Mouse (Mus musculus) liver, adult 2 months (tissue): Measurements from ENCODE around the gene Uchl1.

Source experiments
- CTCF ChIP-seq: fragments of 200-500 bp; IDR thresholded peaks from 2 replicates; pipeline ENCODE4 v1.5.1; 2011; ENCODE audit warnings: low read depth, low read length, control low read depth
- POLR2A ChIP-seq: fragments of 200-500 bp; IDR thresholded peaks from 2 replicates; pipeline ENCODE4 v1.6.1; 2011; ENCODE audit warnings: low read length, control low read depth; ENCODE audit not compliant: insufficient read depth; ENCODE audit errors: extremely low read depth

DNA sequence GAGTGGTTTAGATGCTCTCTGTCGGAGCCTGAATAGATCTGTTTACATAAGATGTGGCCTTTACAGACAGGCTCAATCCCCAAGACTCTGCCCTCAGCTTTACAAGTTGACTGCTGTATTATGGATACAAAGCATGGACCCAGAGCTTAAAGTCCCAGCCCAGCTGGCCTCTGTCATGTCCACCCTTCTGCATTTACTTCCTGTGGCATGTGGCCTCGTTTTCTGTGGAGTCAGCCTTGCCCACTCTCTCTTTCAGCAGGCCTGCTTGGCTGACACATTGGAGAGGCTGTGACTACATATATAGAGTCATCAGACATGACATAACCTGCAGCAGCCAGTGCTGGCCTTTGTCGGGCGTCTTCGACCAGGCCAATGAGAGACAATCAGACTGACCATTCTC is 32.0 kb downstream of the Uchl1 start:
- no peak for TF ChIP-seq CTCF
- TF ChIP-seq POLR2A, result no peak
